Mouse (Mus musculus) kidney, adult 2 months (tissue): ENCODE results near the gene Acap1.

Source experiments
- CTCF ChIP-seq: fragments of 200-500 bp; conservative IDR thresholded peaks from 2 replicates; pipeline ENCODE4 v1.5.1; 2011; ENCODE audit warnings: low read depth, mild to moderate bottlenecking, control low read depth, low read length, moderate library complexity, mixed read lengths; ENCODE audit not compliant: insufficient read depth, insufficient read length
- POLR2A ChIP-seq: fragments of 200-500 bp; IDR thresholded peaks from one replicate; pipeline ENCODE4 v1.6.1; 2011; ENCODE audit warnings: low read depth, low read length, control low read depth

DNA sequence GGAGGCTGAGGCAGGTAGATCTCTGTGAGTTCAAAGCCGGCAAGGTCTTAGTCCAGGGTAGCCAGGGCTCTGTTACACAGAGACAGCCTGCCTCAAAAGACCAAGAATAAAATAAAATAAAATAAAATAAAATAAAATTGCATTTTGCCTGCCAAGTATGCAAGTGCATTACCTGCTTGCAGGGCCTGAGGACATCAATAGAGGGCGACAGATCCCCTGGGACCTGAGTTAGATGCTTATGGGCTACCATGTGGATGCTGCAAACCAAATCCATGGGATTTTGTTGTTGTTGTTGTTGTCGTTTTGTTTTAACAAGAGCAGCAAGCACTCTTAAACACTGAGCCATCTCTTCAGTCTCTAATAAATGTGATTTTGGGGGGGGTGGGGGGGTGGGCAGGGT, 36.9 kb upstream of the Acap1 start:
- TF ChIP-seq CTCF (peak; percentile 52), POLR2A (no peak)
